Mouse (Mus musculus) stomach, postnatal 0 days (tissue): ENCODE measurements at regions not wholly inside any gene's neighbourhood (a gene's known extent, or its start where the extent isn't known, plus 50 kb on each side); places are given as distances from the start of the nearest gene placed in this dataset.
A peak's percentile ranks its signal among the peaks of the same experiment; 100 is the strongest.

Experiments
- ATAC-seq: fragments of 200-750 bp; cut with Nextera tagmentation; 2 replicates; pipeline ENCODE4 v1.8.0; 2017; ENCODE audit not compliant: low FRiP score, low TSS enrichment
- DNase-seq: peaks from one replicate; pipeline ENCODE4 v3.0.0-alpha.2; 2016; ENCODE audit warnings: low spot score
- H3K27ac ChIP-seq: fragments of 300-500 bp; sonication (generic); replicated peaks from 2 replicates; pipeline ENCODE4 v1.5.1; 2014; ENCODE audit warnings: mild to moderate bottlenecking, control low read depth
- H3K27me3 ChIP-seq: fragments of 300-500 bp; sonication (generic); 2 replicates; pipeline ENCODE4 v1.6.1; 2014; ENCODE audit warnings: low read length; ENCODE audit not compliant: control insufficient read depth, insufficient read depth
- H3K36me3 ChIP-seq: fragments of 300-500 bp; sonication (generic); 2 replicates; pipeline ENCODE4 v1.6.1; 2014; ENCODE audit warnings: low read length, mixed read lengths; ENCODE audit not compliant: control insufficient read depth, insufficient read depth
- H3K4me1 ChIP-seq: fragments of 300-500 bp; sonication (generic); replicated peaks from 2 replicates; pipeline ENCODE4 v1.6.1; 2014; ENCODE audit warnings: antibody characterized with exemption; ENCODE audit not compliant: control insufficient read depth, insufficient read depth
- H3K4me2 ChIP-seq: fragments of 300-500 bp; sonication (generic); replicated peaks from 2 replicates; pipeline ENCODE4 v1.6.1; 2014; ENCODE audit warnings: low read depth, mild to moderate bottlenecking, control low read depth, moderate library complexity
- H3K4me3 ChIP-seq: fragments of 300-500 bp; sonication (generic); 2 replicates; pipeline ENCODE4 v1.5.1; 2014; ENCODE audit warnings: low read depth, low read length, control low read depth
- H3K9ac ChIP-seq: fragments of 300-500 bp; sonication (generic); 2 replicates; pipeline ENCODE4 v1.6.1; 2014; ENCODE audit warnings: mild to moderate bottlenecking, low read length, control low read depth, mixed read lengths
- H3K9me3 ChIP-seq: fragments of 300-500 bp; sonication (generic); 2 replicates; pipeline ENCODE4 v1.6.1; 2016; ENCODE audit warnings: low read length; ENCODE audit not compliant: control insufficient read depth
- CTCF ChIP-seq: IDR thresholded peaks from 2 replicates; pipeline ENCODE4 v1.5.1; 2016; ENCODE audit warnings: antibody characterized with exemption, low read depth, mild to moderate bottlenecking, moderate library complexity
- EP300 ChIP-seq: optimal IDR thresholded peaks from 2 replicates; pipeline ENCODE3; 2016; ENCODE audit warnings: antibody characterized with exemption
- WGBS: fragments of 180-500 bp; shearing (Covaris S2); extraction: QIAGEN DNeasy Blood & Tissue Kit; methylation state at CpG from one replicate; pipeline ENCODE4 v1.1.7; 2014; 5-methylcytosine and 5-hydroxymethylcytosine counted together

DNA sequence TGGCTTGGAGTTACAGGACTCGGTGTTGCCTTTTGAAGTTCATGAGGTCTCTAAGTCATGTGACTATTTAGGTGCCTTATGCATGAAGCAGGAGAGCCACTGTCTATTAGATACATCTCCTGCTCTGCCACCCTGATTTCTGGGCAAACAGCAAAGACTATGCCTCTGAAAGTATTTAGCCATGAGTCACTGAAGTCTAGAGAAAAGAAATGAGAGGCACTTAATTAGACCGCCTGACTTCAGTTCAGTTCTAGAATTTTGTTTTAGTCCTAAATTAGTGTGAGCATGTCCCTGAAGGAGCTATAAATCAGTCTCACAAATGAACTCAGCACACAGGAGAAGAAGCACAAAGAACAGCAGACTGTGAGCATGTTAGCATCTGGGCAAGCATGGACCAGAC is 924.5 kb downstream of the Gsdmc2 start:
- Histone ChIP-seq H3K9ac (no peak overlapping the region), H3K36me3 (no peaks in the 10 kb centered on the region), H3K4me1 (no peaks in the 10 kb centered on the region), H3K27me3 (no peaks in the 10 kb centered on the region), H3K9me3 (no peaks in the 10 kb centered on the region), H3K27ac (no peak overlapping the region), H3K4me2 (no peak overlapping the region), H3K4me3 (no peak overlapping the region)
- WGBS: 56% methylated on average over 2 of the region's 2 CpGs
- ATAC-seq: no peak
- DNase-seq: no peak
- TF ChIP-seq EP300 (no peak), CTCF (no peak)

DNA sequence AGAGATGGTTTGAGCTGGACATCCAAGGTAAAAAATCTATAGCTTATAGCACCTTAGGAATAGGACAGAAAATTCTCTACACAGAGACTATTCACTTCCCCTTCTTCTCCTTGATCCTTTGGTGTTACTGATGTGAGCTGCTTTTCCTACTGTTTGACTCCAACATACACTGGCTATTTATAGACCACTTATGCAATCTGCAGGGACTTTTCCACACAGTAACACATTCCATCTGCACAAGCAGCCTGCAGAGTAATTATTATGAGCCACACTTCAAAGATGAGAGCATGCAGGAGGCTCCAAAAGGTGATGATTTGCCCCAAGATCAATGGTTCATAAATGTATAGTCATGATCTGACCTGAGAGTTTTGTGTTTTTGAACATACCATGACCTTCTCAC is 925.7 kb downstream of the Gsdmc2 start:
- Histone ChIP-seq H3K27me3 (no peaks in the 10 kb centered on the region), H3K4me3 (no peak overlapping the region), H3K9ac (no peak overlapping the region), H3K4me2 (no peak overlapping the region), H3K36me3 (no peaks in the 10 kb centered on the region), H3K27ac (no peak overlapping the region), H3K9me3 (no peaks in the 10 kb centered on the region), H3K4me1 (no peaks in the 10 kb centered on the region)
- no peak for ATAC-seq
- no peak for TF ChIP-seq CTCF
- TF ChIP-seq EP300: no peak
- DNase-seq: no peak

DNA sequence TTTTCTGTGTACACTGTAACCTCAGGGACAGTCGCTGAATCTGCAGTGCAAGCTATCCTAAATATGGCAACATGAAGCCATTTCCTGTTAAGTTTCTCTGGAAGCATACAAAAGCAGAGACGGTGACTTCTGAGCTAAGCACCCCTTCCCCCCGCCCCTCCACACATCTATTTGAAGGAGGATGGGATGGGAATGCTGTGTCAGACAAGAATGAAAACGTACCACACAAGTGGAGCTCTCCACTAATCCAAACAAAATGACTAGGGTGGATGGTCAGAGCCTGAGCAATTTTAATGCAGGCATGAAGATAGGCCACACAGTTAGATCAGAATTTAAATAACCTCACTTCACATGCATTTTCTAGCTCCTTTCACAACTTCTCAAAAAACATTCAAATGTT is 936.6 kb downstream of the Gsdmc2 start:
- 26% methylated on average over 4 of the region's 4 CpGs for WGBS
- ATAC-seq (no peak), DNase-seq (no peak)
- no peak overlapping the region for H3K27ac ChIP-seq
- H3K4me2 ChIP-seq: no peak overlapping the region
- no peaks in the 10 kb centered on the region for H3K36me3 ChIP-seq
- no peaks in the 10 kb centered on the region for H3K4me1 ChIP-seq
- H3K27me3 ChIP-seq: no peaks in the 10 kb centered on the region
- H3K9ac ChIP-seq: no peak overlapping the region
- TF ChIP-seq CTCF (no peak), EP300 (no peak)
- no peaks in the 10 kb centered on the region for H3K9me3 ChIP-seq
- no peak overlapping the region for H3K4me3 ChIP-seq

DNA sequence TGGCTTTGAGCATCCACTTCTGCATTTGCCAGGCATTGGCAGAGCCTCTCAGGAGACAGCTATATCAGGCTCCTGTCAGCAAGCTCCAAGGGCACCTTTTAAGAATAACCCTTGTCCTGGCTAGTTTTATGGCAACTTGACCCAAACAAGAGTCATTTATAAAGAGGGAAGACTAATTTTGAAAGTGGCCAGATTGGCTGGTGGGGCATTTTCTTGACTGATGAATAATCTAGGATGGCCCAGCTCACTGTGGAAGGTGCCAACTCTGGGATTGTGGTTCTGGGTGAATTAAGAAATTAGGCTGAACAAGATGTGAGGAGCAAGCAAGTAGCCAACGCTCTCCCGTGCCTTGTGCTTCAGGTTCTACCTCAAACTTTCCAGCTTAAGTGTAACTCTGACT is 937.8 kb downstream of the Gsdmc2 start:
- no peak overlapping the region for H3K4me3 ChIP-seq
- H3K9ac ChIP-seq: no peak overlapping the region
- H3K36me3 ChIP-seq: no peaks in the 10 kb centered on the region
- TF ChIP-seq EP300: no peak
- TF ChIP-seq CTCF: no peak
- no peak overlapping the region for H3K4me2 ChIP-seq
- 0 out of 2 replicates have a peak, but pooled peaks cover 2% of the 10 kb centered on the region for H3K4me1 ChIP-seq
- DNase-seq: no peak
- no peak overlapping the region for H3K27ac ChIP-seq
- H3K9me3 ChIP-seq: no peaks in the 10 kb centered on the region
- H3K27me3 ChIP-seq: no peaks in the 10 kb centered on the region
- WGBS: 98% methylated on average over 2 of the region's 2 CpGs
- ATAC-seq: no peak

DNA sequence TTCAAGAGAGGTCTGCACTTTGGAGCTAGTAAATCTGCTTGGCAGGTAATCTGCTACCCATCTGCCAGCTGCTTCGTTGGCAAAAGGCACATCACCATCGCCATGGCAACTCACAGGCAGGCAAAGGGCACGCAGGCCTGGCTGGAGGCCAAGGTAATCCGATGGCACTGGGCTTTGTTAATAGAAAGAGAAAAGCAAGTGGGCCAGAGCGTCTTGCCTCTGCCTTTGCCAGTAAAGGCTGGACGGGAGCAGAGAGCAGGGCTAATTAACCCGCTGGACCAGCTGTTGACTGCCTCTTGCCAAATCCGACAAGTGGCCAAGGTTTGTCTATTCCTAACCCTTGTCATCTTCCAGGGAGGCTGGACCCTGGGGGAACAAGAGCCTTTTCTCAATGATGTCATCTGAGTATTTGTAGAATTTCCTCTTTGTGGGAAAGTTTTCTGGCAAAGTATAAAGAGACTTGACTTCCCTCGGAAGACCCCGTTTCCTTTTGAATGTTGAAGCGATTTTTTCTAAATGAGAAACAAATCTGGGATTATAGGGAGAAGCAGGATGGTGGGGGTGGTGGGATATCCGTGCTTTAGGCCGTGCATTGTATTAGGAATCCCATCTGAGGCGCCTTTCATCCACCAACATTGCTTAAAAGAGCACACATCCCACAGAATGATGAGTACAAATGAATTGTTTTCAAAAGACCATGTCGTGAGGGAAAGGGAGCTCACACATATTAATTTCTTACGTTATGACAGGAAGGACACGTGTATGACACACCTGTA is 941.7 kb downstream of the Gsdmc2 start:
- peak; percentile 52 for DNase-seq

DNA sequence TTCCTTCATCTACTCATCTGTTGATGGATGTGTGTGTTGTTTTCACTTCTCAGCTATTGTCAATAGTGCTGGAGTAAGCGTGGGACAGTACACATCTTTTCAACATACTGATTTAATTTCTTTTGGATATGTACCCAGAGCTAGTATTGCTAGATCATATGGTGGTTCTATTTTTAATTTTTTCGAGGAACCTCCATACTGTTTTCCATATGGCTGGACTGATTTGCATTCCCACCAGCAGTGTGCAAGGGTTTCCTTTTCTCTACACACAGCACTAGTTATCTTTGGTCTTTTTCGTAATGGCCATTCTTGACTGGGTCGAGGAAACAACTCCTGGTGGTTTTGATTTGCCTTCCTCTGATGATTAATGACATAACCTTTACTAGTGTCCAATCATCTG is 943.0 kb downstream of the Gsdmc2 start:
- no peak for TF ChIP-seq CTCF
- TF ChIP-seq EP300: no peak
- 83% methylated on average over 4 of the region's 4 CpGs for WGBS
- Histone ChIP-seq H3K4me3 (no peak overlapping the region), H3K9ac (no peak overlapping the region), H3K9me3 (no peaks in the 10 kb centered on the region), H3K4me1 (0 out of 2 replicates have a peak, but pooled peaks cover 2% of the 10 kb centered on the region), H3K36me3 (no peaks in the 10 kb centered on the region), H3K27ac (no peak overlapping the region), H3K4me2 (no peak overlapping the region), H3K27me3 (no peaks in the 10 kb centered on the region)
- no peak for DNase-seq
- no peak for ATAC-seq

More for the DNA sequence above, 941.7 kb downstream of the Gsdmc2 start:
- Histone ChIP-seq H3K27ac (no peak overlapping the region), H3K4me3 (no peak overlapping the region), H3K4me2 (peak overlapping the region; percentile 23; the same call in 1 of the 2 replicates), H3K9ac (no peak overlapping the region), H3K36me3 (no peaks in the 10 kb centered on the region), H3K9me3 (no peaks in the 10 kb centered on the region), H3K27me3 (no peaks in the 10 kb centered on the region), H3K4me1 (0 out of 2 replicates have a peak, but pooled peaks cover 2% of the 10 kb centered on the region)
- ATAC-seq: peak; percentile 35; the same call in 1 of the 2 replicates
- 35% methylated on average over 17 of the region's 17 CpGs for WGBS
- TF ChIP-seq EP300 (no peak), CTCF (no peak)
